Comparison of ENCODE assay signal across 15 mouse cellular contexts in the genomic region with DNA sequence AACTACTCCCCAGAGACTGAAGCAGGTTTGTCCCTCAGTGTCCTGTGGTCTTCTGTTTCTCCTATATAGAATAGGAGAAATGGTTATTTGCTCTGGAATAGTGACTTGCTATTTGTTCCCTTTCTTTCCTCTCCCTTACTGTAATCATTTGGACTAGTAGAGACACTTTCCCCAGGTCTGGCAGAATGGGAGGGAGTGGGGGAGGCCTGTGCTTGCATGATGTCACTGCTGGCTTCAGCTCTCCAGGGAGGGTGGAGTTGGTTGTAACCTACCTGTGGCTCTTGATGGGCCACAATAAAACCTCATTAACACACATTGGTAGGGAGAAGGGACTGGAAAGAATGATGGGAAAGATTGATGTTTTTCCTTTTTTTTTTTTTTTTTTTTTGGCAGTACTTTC. TPM values are rescaled to one million over a fixed set of nuclear protein-coding genes. Genes with fewer than 3 reads are reported as not detected.
A peak's percentile ranks its signal among the peaks of the same experiment; 100 is the strongest.
DNase-seq lines count a peak whose midpoint lies in the region; ATAC-seq and TF ChIP-seq lines count a peak whose summit lies in the region.
"Had no signal": no experiment of that assay in that cellular context is flagged by ENCODE, and none has a peak within 500 bp of the region (broad histone marks: within the 10 kb centered on the region; RNA-seq: fewer than 3 reads in every experiment).

No protein-coding gene starts in this region.

- H3K36me3 ChIP-seq in forebrain, embryonic 12.5 days (replicated peaks): no peaks in the 10 kb centered on the region
- no peaks in the 10 kb centered on the region for H3K36me3 ChIP-seq in forebrain, embryonic 11.5 days (ENCODE audit: control insufficient read depth, insufficient read depth, low read length)
- no peaks in the 10 kb centered on the region for H3K36me3 ChIP-seq in embryonic facial prominence, embryonic 15.5 days
- no peaks in the 10 kb centered on the region for H3K36me3 ChIP-seq in stomach, embryonic 14.5 days (ENCODE audit: control insufficient read depth, insufficient read depth, low read length)
- H3K36me3 ChIP-seq: midbrain, embryonic 12.5 days; neural tube, embryonic 15.5 days had no signal

- H3K27ac ChIP-seq in forebrain, embryonic 12.5 days: no peak overlapping the region
- H3K27ac ChIP-seq in forebrain, embryonic 11.5 days (ENCODE audit: low read depth, low read length): no peak overlapping the region
- H3K27ac ChIP-seq in embryonic facial prominence, embryonic 15.5 days (replicated peaks): peak overlapping the region; percentile 55; the same call in 1 of the 2 replicates
- no peak overlapping the region for H3K27ac ChIP-seq in stomach, embryonic 14.5 days (ENCODE audit: low read length)
- H3K27ac ChIP-seq: hindbrain, postnatal 0 days; liver, embryonic 14.5 days; midbrain, embryonic 12.5 days; neural tube, embryonic 15.5 days had no signal

- H3K4me2 ChIP-seq in forebrain, embryonic 12.5 days: peak overlapping the region; percentile 91
- H3K4me2 ChIP-seq in forebrain, embryonic 11.5 days (ENCODE audit: low read depth, low read length, severe bottlenecking): no peak overlapping the region
- peak overlapping the region; percentile 85 for H3K4me2 ChIP-seq in embryonic facial prominence, embryonic 15.5 days (replicated peaks)
- peak overlapping the region; percentile 93 for H3K4me2 ChIP-seq in stomach, embryonic 14.5 days (replicated peaks; ENCODE audit: low read depth, low read length)

- 0 out of 2 replicates have a peak overlapping the region, but pooled peaks have one; percentile 74 for H3K4me3 ChIP-seq in forebrain, embryonic 12.5 days (replicated peaks)
- H3K4me3 ChIP-seq in forebrain, embryonic 11.5 days (ENCODE audit: low read depth, low read length): no peak overlapping the region
- H3K4me3 ChIP-seq in lung, adult 2 months (replicated peaks; ENCODE audit: extremely low read depth, low read depth, low read length): peak overlapping the region; percentile 12
- H3K4me3 ChIP-seq in embryonic facial prominence, embryonic 15.5 days (replicated peaks): 0 out of 2 replicates have a peak overlapping the region, but pooled peaks have one; percentile 9
- no peak overlapping the region for H3K4me3 ChIP-seq in stomach, embryonic 14.5 days (ENCODE audit: low read depth, low read length)

- TF ChIP-seq POLR2A in lung, adult 2 months (IDR thresholded peaks at IDR 0.05; ENCODE audit: borderline replicate concordance, extremely low read depth, low read depth, low read length): no peak

- TF ChIP-seq CTCF in lung, adult 2 months (IDR thresholded peaks at IDR 0.05; ENCODE audit: insufficient read depth, low read length): no peak

- H3K4me1 ChIP-seq in forebrain, embryonic 12.5 days: peaks cover 14% of the 10 kb centered on the region
- H3K4me1 ChIP-seq in forebrain, embryonic 11.5 days (replicated peaks; ENCODE audit: control insufficient read depth, insufficient read depth, low read length): peaks cover 4% of the 10 kb centered on the region
- H3K4me1 ChIP-seq in lung, adult 2 months (ENCODE audit: control insufficient read depth, insufficient read depth, low read length): 0 out of 2 replicates have a peak, but pooled peaks cover 2% of the 10 kb centered on the region
- H3K4me1 ChIP-seq in embryonic facial prominence, embryonic 15.5 days: peaks cover 63% of the 10 kb centered on the region
- H3K4me1 ChIP-seq in stomach, embryonic 14.5 days (ENCODE audit: control insufficient read depth, insufficient read depth, low read length): peaks cover 27% of the 10 kb centered on the region

- 0 out of 2 replicates have a peak overlapping the region, but pooled peaks have one; percentile 33 for H3K9ac ChIP-seq in forebrain, embryonic 12.5 days
- no peak overlapping the region for H3K9ac ChIP-seq in forebrain, embryonic 11.5 days (ENCODE audit: low read length)
- H3K9ac ChIP-seq in embryonic facial prominence, embryonic 15.5 days: no peak overlapping the region
- H3K9ac ChIP-seq in stomach, embryonic 14.5 days (replicated peaks; ENCODE audit: low read depth, low read length): no peak overlapping the region
- H3K9ac ChIP-seq: liver, embryonic 14.5 days; neural tube, embryonic 15.5 days had no signal

- no peaks in the 10 kb centered on the region for H3K9me3 ChIP-seq in forebrain, embryonic 12.5 days
- H3K9me3 ChIP-seq in forebrain, embryonic 11.5 days (ENCODE audit: control insufficient read depth, low read length): no peaks in the 10 kb centered on the region
- no peaks in the 10 kb centered on the region for H3K9me3 ChIP-seq in embryonic facial prominence, embryonic 15.5 days (replicated peaks)
- H3K9me3 ChIP-seq in stomach, embryonic 14.5 days (ENCODE audit: control insufficient read depth, low read depth, low read length): no peaks in the 10 kb centered on the region
- H3K9me3 ChIP-seq: midbrain, embryonic 12.5 days; neural tube, embryonic 15.5 days had no signal

- H3K27me3 ChIP-seq in forebrain, embryonic 12.5 days: no peaks in the 10 kb centered on the region
- no peaks in the 10 kb centered on the region for H3K27me3 ChIP-seq in forebrain, embryonic 11.5 days (ENCODE audit: control insufficient read depth, insufficient read depth, low read length)
- H3K27me3 ChIP-seq in embryonic facial prominence, embryonic 15.5 days: no peaks in the 10 kb centered on the region
- H3K27me3 ChIP-seq in stomach, embryonic 14.5 days (ENCODE audit: control insufficient read depth, insufficient read depth, low read length): no peaks in the 10 kb centered on the region
- H3K27me3 ChIP-seq: neural tube, embryonic 15.5 days had no signal

- ATAC-seq in forebrain, embryonic 12.5 days (ENCODE audit: low FRiP score): no peak
- no peak for ATAC-seq in forebrain, embryonic 11.5 days (replicated peaks; ENCODE audit: low FRiP score)
- ATAC-seq in embryonic facial prominence, embryonic 15.5 days (ENCODE audit: insufficient number of reproducible peaks, low FRiP score, low TSS enrichment, low read depth): no peak
- no peak for ATAC-seq in stomach, embryonic 14.5 days (ENCODE audit: insufficient number of reproducible peaks, insufficient read depth, low FRiP score, low read depth)
- ATAC-seq: activated CD4-positive, CD25-positive, alpha-beta regulatory T cell, adult 4 months; hindbrain, postnatal 0 days had no signal

- no peak for DNase-seq in forebrain, embryonic 11.5 days (ENCODE audit: low spot score)
- peak; percentile 12 for DNase-seq in lung, adult 2 months
- DNase-seq in lung, postnatal 25 days (ENCODE audit: low spot score): no peak
- no peak for DNase-seq in embryo, embryonic 9.5 days (ENCODE audit: extremely low spot score)
- DNase-seq in layer of hippocampus, postnatal 25 days (ENCODE audit: extremely low spot score in 1 of 2, low spot score in 1 of 2): no peak
- DNase-seq: cerebellum, adult 18-20 months; kidney, postnatal 10 days had no signal

RNA-seq across cellular contexts. Expression of gene Sdc1, which starts 3.1 kb away (rescaled TPM):
- polyA plus RNA-seq in forebrain, embryonic 12.5 days (2016; fragmentation: Nextera tagmentation; extraction: Ambion mirVana): 70.3 and 72.7 TPM in 2 replicates
- polyA plus RNA-seq in forebrain, embryonic 11.5 days (2014; fragmentation: Nextera tagmentation; extraction: Ambion mirVana): 86.8 and 90.0 TPM in 2 replicates
- polyA plus RNA-seq in lung, adult 2 months (2012; rRNA removed): 200 and 209 TPM in 2 replicates
- 176 and 181 TPM in 2 replicates for polyA plus RNA-seq in embryonic facial prominence, embryonic 15.5 days (2015; fragmentation: Nextera tagmentation; extraction: Ambion mirVana)
- polyA plus RNA-seq in stomach, embryonic 14.5 days (2014; fragmentation: Nextera tagmentation; extraction: Ambion mirVana): 112 and 129 TPM in 2 replicates
- total RNA-seq in layer of hippocampus, postnatal 25 days (2021): 1 to 10 TPM; 1.3 to 1.8 TPM

Comparison
In these comparisons a context has a peak if more than half of its experiments do, and no peak if none do; other contexts are left out.
1. H3K4me3 ChIP-seq: peak in forebrain, embryonic 12.5 days (single experiment), lung, adult 2 months (single experiment) and embryonic facial prominence, embryonic 15.5 days (single experiment); none in forebrain, embryonic 11.5 days (single experiment) and stomach, embryonic 14.5 days (single experiment).